Mouse (Mus musculus) erythroblast, embryonic 14.5 days (primary cell): ENCODE results near the gene Gm3147. TPM values are rescaled to one million over a fixed set of nuclear protein-coding genes. Genes with fewer than 3 reads are reported as not detected.
"Not testable (repeated sequence)": the region's sequence is repeated elsewhere in the genome, so short reads cannot be mapped to it uniquely, and the experiment has no call there.

Experiments used
- H3K27me3 ChIP-seq: 2 replicates; pipeline ENCODE4 v1.6.1; 2012; ENCODE audit warnings: inconsistent platforms; ENCODE audit not compliant: control insufficient read depth
- H3K36me3 ChIP-seq: 2 replicates; pipeline ENCODE4 v1.6.1; 2012; ENCODE audit warnings: mild to moderate bottlenecking, inconsistent platforms; ENCODE audit not compliant: control insufficient read depth
- H3K4me1 ChIP-seq: 2 replicates; pipeline ENCODE4 v1.6.1; 2012; ENCODE audit warnings: inconsistent platforms; ENCODE audit not compliant: control insufficient read depth
- H3K4me3 ChIP-seq: replicated peaks from 2 replicates; pipeline ENCODE3; 2012; ENCODE audit warnings: moderate library complexity, mild to moderate bottlenecking, inconsistent platforms
- H3K9me3 ChIP-seq: 2 replicates; pipeline ENCODE4 v1.6.1; 2012; ENCODE audit warnings: low read length, inconsistent platforms, mixed read lengths; ENCODE audit not compliant: control insufficient read depth
- polyA plus RNA-seq: library from polyadenylated mRNA; stranded (reverse); fragments of >175 nt; gene quantifications from 2 replicates; pipeline ENCODE4 v1.2.3, GENCODE M21; 2012

Gm3147 gene
- polyA plus RNA-seq, result not detected in 2 replicates

DNA sequence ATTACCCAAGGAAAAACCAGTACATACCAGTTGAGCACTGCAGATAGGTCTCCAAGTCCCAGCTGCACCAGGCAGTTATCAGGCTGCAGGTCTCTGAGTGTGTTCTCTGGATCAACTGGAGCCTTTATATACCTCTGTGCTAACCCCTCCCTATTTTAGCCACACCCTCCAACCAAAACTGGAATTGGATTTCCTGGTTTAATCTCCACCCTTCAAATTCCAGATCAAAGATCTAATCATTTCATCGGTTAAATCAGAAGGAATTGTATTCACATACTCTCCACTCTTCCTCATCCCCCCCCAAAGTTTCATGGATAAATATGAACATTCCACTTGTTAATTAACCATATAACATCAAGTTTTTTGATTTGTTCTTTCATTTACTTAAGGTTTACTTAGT, at the start of gene Gm3147:
Gene Gm3147 (minus strand): TSS at position 101 of the 400 bp plus-strand sequence.
- not testable (repeated sequence) for H3K36me3 ChIP-seq, H3K27me3 ChIP-seq, H3K9me3 ChIP-seq, H3K4me3 ChIP-seq, H3K4me1 ChIP-seq

DNA sequence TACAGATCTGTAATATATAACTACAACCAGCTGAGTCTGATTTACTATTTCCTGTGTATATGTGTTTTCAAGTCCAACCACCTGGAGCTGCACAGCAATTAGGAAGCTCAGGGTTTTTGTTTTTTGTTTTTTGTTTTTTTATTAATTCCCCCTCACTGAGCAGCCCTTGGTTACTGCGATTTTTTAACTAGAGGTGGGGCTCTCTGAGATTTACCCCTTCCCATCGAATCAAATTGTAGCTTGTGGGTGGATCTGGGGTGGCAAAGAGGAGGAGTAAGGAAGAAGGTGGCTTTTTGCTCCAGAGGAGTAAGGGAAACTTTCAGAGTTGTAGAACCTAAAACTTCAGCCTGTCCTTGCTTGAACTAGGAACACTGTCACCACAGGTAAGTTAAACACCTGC, 31.9 kb upstream of the Gm3147 start, which contains the start of gene Gm6205:
Gene Gm6205 (plus strand): TSS at position 301 of the 400 bp plus-strand sequence.
- not testable (repeated sequence) for H3K4me3 ChIP-seq, H3K9me3 ChIP-seq, H3K4me1 ChIP-seq, H3K27me3 ChIP-seq, H3K36me3 ChIP-seq

DNA sequence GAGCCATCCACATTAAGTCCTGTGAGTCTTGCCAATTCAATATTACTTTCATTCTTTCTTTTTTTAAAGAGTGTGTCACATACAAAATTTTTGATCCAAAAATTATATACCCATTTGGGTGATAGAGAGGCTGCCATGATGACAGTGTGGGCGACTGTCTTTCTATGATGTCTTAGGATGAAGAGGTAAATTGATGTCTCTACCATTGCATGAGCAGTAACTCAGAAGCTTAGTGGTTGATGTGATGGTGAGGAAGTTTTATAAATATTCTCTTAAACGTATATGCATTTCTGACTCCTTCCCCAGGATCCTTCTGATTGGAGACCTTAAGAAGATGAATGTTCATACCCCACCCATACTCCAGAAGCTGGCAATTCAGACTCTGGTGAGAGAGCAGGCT, 7.5 kb upstream of the Gm3147 start, which contains the start of gene Gm6509:
Gene Gm6509 (plus strand): TSS at position 301 of the 400 bp plus-strand sequence.
- not testable (repeated sequence) for H3K4me1 ChIP-seq, H3K36me3 ChIP-seq, H3K27me3 ChIP-seq, H3K9me3 ChIP-seq, H3K4me3 ChIP-seq

Other genes starting within 250 kb of the Gm3147 start
- not detected in 2 replicates for gene Gm7682, start 170.6 kb downstream of the Gm3147 start, polyA plus RNA-seq
- not detected in 2 replicates for gene Gm3139, start 90.1 kb downstream of the Gm3147 start, polyA plus RNA-seq
- not detected in 2 replicates for gene Gm6509, start 7.6 kb upstream of the Gm3147 start, polyA plus RNA-seq
- gene Gm6205, start 32.0 kb upstream of the Gm3147 start, polyA plus RNA-seq, result not detected in 2 replicates
- not detected in 2 replicates for gene Gm3183, start 249.1 kb upstream of the Gm3147 start, polyA plus RNA-seq